Mouse (Mus musculus): ENCODE data around the gene Fam155a. TPM values are rescaled to one million over a fixed set of nuclear protein-coding genes. Genes with fewer than 3 reads are reported as not detected.

The Fam155a gene
- total RNA-seq, 1 experiment from 2014 or later, result not detected

GRCm38 (mm10) chr8:9238974-9239373, 532.0 kb downstream of the Fam155a start:
- no peak for ATAC-seq (replicated peaks; ENCODE audit: insufficient number of reproducible peaks, low FRiP score, low TSS enrichment, poor library complexity, severe bottlenecking)

GRCm38 (mm10) chr8:9233326-9233919, 537.5 kb downstream of the Fam155a start:
- no peak for ATAC-seq (replicated peaks; ENCODE audit: insufficient number of reproducible peaks, low FRiP score, low TSS enrichment, poor library complexity, severe bottlenecking)

- ATAC-seq (replicated peaks; ENCODE audit: insufficient number of reproducible peaks, low FRiP score, low TSS enrichment, poor library complexity, severe bottlenecking), result no peak
Observed at GRCm38 (mm10) chr8:9227779-9228464, 543.0 kb downstream of the Fam155a start.

GRCm38 (mm10) chr8:9226767-9227166, 544.2 kb downstream of the Fam155a start:
- ATAC-seq (replicated peaks; ENCODE audit: insufficient number of reproducible peaks, low FRiP score, low TSS enrichment, poor library complexity, severe bottlenecking), result no peak

GRCm38 (mm10) chr8:9211751-9212150, 559.2 kb downstream of the Fam155a start:
- ATAC-seq (replicated peaks; ENCODE audit: insufficient number of reproducible peaks, low FRiP score, low TSS enrichment, poor library complexity, severe bottlenecking), result no peak

- no peak for ATAC-seq (replicated peaks; ENCODE audit: insufficient number of reproducible peaks, low FRiP score, low TSS enrichment, poor library complexity, severe bottlenecking)
Observed at GRCm38 (mm10) chr8:9207505-9208051, 563.4 kb downstream of the Fam155a start.

- ATAC-seq (replicated peaks; ENCODE audit: insufficient number of reproducible peaks, low FRiP score, low TSS enrichment, poor library complexity, severe bottlenecking), result no peak
Observed at GRCm38 (mm10) chr8:9204345-9205067, 566.5 kb downstream of the Fam155a start.

- no peak for ATAC-seq (replicated peaks; ENCODE audit: insufficient number of reproducible peaks, low FRiP score, low TSS enrichment, poor library complexity, severe bottlenecking)
Observed at GRCm38 (mm10) chr8:9200099-9200498, 570.9 kb downstream of the Fam155a start.

GRCm38 (mm10) chr8:9191682-9192081, 579.3 kb downstream of the Fam155a start:
- no peak for ATAC-seq (replicated peaks; ENCODE audit: insufficient number of reproducible peaks, low FRiP score, low TSS enrichment, poor library complexity, severe bottlenecking)

GRCm38 (mm10) chr8:9188616-9189015, 582.3 kb downstream of the Fam155a start:
- no peak for ATAC-seq (replicated peaks; ENCODE audit: insufficient number of reproducible peaks, low FRiP score, low TSS enrichment, poor library complexity, severe bottlenecking)

- no peak for ATAC-seq (replicated peaks; ENCODE audit: insufficient number of reproducible peaks, low FRiP score, low TSS enrichment, poor library complexity, severe bottlenecking)
Observed at GRCm38 (mm10) chr8:9185200-9185599, 585.8 kb downstream of the Fam155a start.

- ATAC-seq (replicated peaks; ENCODE audit: insufficient number of reproducible peaks, low FRiP score, low TSS enrichment, poor library complexity, severe bottlenecking), result no peak
Observed at GRCm38 (mm10) chr8:9182461-9182860, 588.5 kb downstream of the Fam155a start.

GRCm38 (mm10) chr8:9180686-9181315, 590.2 kb downstream of the Fam155a start:
- no peak for ATAC-seq (replicated peaks; ENCODE audit: insufficient number of reproducible peaks, low FRiP score, low TSS enrichment, poor library complexity, severe bottlenecking)

GRCm38 (mm10) chr8:9176974-9177373, 594.0 kb downstream of the Fam155a start:
- ATAC-seq (replicated peaks; ENCODE audit: insufficient number of reproducible peaks, low FRiP score, low TSS enrichment, poor library complexity, severe bottlenecking), result no peak

GRCm38 (mm10) chr8:9174865-9175565, 595.9 kb downstream of the Fam155a start:
- no peak for ATAC-seq (replicated peaks; ENCODE audit: insufficient number of reproducible peaks, low FRiP score, low TSS enrichment, poor library complexity, severe bottlenecking)

GRCm38 (mm10) chr8:9171848-9172247, 599.1 kb downstream of the Fam155a start:
- ATAC-seq (replicated peaks; ENCODE audit: insufficient number of reproducible peaks, low FRiP score, low TSS enrichment, poor library complexity, severe bottlenecking), result no peak

- no peak for ATAC-seq (replicated peaks; ENCODE audit: insufficient number of reproducible peaks, low FRiP score, low TSS enrichment, poor library complexity, severe bottlenecking)
Observed at GRCm38 (mm10) chr8:9167995-9168394, 603.0 kb downstream of the Fam155a start.

GRCm38 (mm10) chr8:9161606-9162005, 609.4 kb downstream of the Fam155a start:
- ATAC-seq (replicated peaks; ENCODE audit: insufficient number of reproducible peaks, low FRiP score, low TSS enrichment, poor library complexity, severe bottlenecking), result no peak

- no peak for ATAC-seq (replicated peaks; ENCODE audit: insufficient number of reproducible peaks, low FRiP score, low TSS enrichment, poor library complexity, severe bottlenecking)
Observed at GRCm38 (mm10) chr8:9159322-9159721, 611.6 kb downstream of the Fam155a start.

Data from monocyte, adult 5-6 weeks (primary cell).